Mouse (Mus musculus): ENCODE measurements around the gene Pitpnb. TPM values are rescaled to one million over a fixed set of nuclear protein-coding genes. Genes with fewer than 3 reads are reported as not detected.

Gene Pitpnb
- 88.4 and 89.5 TPM in 2 replicates for polyA plus RNA-seq (2015; fragmentation: Nextera tagmentation; extraction: Ambion mirVana)

DNA sequence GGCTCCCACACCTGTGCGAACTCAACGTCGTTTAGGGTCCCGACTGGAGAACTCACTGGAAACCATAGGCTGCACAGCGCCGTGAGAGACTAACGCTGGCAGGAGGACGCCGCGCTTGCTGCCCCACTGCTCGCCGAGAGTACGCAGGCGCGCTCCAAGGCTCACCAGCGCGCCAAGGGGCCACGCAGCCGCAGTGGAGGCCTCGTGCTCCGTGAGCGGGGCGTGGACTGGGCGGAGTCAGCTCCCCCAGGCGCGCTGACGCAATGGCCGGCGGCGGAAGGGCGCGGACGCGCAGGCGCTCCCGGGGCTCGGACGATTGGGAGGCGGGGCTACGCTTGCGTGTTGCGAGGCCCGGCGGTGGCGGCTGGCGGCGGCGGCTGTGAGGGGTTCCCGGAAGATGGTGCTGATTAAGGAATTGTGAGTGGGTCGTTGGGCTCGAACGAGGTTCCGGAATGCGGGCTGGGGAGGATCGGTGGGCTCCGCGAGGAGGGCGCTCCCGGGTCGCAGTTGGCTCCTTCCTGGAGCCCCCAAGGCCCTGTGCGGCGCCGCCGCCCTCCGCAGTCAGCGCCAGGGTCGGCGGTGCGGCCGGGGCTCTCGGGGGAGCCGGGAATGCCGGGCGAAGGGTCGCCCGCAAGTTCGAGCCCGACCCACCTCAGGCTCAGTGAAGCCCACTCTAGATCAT, at the start of gene Pitpnb:
Gene Pitpnb (plus strand): TSS at position 347 of the 682 bp plus-strand sequence.
- DNase-seq (ENCODE audit: low spot score): peak; percentile 99

DNA sequence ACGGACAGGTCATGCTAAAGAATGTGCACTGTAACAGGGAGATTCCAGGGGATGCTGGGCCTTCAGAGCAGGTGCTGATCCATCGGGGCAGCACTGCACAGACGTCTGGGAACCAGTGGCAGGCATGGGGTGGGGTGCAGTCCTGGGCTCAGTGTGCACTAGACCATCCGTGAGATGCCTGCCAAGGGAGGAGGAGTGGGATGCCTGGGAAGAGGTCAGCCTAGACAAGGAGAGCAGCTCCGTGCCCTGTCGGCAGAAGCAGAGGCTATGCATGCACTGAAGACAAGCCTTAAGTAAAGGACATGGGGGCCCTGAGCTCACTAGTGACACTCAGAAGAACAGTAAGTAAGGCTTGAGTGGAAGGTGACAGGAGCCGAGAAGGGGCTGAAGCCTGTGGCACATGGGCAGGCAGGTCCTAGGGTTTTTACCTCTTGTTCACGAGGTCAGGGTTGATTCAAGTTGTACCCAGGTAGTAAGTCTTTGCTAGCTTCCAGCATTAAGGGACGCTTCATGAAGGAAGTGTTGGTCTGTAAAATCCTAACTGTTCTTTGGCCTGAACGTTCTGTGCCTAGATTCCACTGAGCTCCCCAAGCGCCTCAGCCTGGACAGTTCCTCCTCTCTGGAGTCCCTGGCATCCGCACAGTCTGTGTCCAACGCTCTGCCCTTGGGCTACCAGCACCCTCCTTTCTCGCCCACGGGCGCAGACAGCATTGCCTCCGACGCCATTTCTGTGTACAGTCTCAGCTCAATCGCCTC, 46.0 kb upstream of the Pitpnb start:
- no peak for DNase-seq (ENCODE audit: low spot score)

DNA sequence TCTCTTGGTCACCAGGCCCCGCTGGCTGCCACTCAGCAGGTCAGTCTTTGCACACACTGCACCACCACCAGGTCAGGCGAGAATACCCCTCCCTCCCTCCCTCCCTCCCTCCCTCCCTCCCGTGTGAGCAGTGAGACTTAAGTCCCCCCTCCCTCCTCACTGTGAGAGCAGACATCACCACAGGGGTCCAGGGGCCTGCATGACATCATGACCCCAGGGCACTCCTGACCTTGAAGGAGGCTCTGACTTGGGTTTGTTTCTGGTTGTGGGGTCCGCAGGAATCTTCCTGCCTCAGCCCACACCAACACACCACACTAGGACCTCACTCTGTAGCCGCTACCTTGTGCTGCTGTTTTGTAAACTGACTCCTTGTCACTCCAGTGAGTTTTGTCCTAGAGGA, 43.0 kb upstream of the Pitpnb start:
- DNase-seq (ENCODE audit: low spot score): no peak

DNA sequence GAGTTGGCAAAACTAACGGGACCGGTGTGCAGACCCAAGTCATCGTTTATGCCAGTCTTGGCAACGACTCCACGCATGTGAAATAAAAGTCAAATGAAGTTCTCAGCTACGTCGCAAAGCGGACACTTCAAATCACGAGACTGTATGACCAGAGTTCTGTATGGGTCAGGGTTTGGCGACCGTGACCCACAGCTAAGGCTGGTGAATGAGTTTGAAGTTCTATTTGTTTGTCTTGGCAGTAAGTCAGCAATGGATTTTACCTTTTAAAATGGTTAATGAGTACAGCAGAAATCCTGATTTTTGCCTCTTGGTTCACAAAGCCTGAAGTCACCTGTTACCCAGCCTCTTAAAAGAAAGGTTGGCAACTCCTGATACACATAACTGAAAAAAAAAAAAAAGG, 42.1 kb upstream of the Pitpnb start:
- no peak for DNase-seq (ENCODE audit: low spot score)

DNA sequence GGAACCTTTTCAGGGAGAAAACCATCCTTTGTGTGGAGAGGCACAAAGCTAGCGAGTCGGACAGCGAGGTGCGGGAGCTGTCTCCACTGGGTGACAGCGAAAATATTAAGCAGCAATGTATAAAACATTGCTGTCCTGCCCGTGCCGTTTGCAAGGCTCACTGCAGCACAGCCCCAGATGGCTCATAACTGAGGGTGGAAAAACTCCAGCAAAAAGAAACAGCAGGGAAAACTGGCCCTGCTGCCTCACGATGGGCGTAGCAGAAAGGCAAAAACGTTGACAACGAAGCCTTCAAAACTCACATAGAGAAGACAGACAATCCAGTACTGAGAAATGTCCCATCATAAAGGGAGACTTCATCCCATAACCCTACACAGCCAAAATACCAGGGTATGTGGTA, 40.5 kb upstream of the Pitpnb start:
- DNase-seq (ENCODE audit: low spot score): no peak

DNA sequence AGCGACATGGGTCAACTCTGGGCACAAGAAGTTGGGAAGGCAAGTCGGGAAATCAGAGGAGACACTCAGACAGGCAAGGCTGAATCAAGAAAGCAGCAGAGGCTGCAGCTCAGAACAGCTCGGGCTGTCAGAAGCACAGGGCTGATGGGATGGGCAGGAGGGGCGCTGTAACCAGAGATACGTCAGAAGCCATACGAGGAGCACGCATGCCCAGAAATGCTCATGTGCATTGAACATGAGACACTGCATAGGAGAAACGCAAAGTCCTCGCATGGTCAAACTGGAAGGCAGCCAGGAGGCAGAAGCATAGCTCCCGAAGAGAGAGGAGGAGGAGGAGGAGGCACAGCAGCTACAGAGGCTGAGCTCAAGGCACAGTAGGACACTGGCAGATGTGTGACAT, 38.9 kb upstream of the Pitpnb start:
- DNase-seq (ENCODE audit: low spot score): no peak

DNA sequence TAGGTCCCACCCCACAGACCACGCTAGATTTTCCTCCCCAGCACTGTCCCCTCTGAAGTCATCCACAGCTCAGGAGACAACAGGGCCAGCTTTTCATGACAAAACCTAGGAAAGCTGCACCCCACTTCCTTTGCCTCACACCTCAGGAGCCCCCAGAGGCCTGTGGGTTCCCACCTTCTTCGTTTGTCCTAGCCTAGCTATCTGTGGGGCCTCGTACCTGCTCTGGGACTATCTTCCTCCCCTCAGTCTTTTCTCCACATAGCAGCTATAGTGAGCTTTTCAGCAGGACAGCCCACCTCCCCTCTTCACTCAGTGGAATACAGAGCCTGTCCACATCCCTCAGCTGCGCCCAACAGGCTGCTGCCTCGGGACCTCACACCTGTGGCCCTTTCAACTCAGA, 32.8 kb upstream of the Pitpnb start:
- DNase-seq (ENCODE audit: low spot score): no peak

DNA sequence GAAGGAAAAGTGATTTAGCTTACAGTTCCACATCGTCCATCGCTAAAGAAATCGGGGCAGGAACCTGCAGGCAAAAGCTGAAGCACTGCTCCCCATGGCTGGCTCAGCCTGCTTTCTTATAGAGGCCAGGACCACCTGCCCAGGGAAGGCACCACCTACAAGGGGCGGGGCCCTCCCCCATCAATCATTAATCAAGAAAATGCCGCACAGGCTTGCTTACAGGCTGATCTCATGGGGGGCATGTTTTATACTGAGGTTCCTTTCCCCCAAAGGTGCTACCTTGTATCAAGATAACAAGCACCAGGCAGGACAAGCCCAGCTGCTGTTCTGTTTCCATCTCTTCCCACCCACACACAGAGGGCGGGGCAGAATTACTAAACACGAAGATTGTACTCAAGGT, 31.9 kb upstream of the Pitpnb start:
- DNase-seq (ENCODE audit: low spot score): no peak

DNA sequence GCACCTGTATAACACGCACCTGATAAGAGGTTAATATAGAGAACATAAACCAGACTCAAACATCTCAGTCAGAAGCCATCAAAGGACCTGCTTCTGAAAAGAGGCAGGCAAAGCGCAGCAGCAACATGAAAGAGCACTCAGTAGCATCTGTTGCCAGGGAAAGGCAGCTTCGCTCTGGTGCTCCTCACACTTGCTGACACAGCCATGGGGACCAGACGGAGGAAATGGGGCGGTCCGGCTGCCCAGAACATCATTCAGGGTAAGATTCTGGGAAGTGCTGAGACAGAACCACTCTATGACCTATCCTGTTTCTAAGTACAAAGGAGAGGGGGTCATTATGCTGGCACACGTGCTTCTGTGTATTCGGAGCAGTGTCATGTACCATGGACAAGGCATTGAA, 29.8 kb upstream of the Pitpnb start:
- no peak for DNase-seq (ENCODE audit: low spot score)

DNA sequence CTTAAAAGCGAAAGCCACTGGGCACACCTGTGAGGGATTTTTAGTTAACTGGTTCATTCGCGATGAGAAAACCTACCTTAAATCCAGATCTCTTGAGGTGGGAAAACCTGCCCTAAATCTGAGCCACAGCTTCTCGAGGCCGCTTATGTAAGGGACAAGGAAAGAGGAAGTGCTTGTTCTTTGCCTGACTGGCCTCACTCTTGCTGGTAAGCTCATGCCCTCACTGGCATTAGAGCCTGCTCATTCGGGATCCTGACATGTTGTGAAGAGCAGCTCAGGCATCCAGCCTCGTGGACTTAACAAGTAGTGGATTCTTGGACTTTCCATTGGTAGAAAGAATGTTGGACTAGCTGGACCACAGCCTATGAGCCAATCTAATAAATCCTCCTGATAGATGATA, 28.8 kb upstream of the Pitpnb start:
- DNase-seq (ENCODE audit: low spot score): no peak

DNA sequence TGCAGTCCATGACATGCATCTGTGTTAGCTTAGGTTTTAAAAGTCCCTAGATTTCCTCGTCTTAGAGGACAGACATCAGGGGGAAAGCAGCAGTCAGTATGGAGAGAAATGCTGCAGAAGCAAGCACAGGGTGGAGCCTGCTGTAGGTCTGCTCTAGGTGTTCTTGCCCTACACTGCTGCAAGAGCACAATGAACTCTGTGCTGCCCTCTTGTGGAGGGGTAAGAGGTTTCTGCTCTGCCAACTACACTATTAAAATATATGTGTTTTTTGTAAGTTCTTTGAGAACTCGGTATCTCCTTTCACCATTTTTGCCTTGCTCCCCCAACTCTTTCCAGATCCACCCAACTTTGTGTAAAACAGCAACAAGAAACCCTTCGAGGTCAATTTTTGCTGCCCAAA, 25.8 kb upstream of the Pitpnb start:
- DNase-seq (ENCODE audit: low spot score): no peak

DNA sequence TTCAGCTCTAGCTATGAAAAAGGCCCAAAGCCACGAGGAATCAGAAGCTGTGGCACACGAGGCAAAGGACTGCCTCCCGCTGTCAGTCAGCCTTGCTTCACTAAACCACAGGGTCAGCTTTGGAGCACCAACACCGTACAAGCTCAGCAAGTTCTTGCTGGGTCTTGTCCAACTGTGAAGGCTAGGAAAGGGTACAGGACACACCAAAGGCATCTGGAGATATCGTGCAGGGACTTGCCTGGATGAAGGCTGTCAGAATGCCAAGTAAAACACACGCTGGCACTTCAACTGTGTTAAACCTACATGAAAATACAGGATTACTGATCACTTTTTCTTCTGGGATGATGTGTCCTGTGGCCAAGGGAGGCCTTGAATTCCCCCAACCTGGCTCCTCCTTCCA, 20.4 kb upstream of the Pitpnb start:
- DNase-seq (ENCODE audit: low spot score): no peak

DNA sequence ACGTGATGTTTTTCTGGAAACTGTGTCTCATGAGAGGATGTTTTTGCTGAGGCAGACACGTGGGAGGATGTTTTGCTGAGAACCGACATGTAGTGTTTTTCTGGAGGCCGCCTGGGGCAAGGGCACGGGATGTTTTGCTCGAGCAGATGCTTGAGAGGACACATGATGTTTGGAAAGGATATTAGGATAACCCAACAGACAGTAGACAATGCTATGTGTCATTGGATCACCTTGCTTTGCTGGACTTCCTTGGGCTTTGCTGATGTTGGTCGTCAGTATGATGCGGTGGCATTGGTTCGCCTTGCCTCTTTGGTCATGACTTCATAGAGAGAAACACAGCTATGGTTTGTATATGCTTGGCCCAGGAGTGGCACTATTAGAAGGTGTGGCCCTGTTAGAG, 16.7 kb upstream of the Pitpnb start:
- no peak for DNase-seq (ENCODE audit: low spot score)

DNA sequence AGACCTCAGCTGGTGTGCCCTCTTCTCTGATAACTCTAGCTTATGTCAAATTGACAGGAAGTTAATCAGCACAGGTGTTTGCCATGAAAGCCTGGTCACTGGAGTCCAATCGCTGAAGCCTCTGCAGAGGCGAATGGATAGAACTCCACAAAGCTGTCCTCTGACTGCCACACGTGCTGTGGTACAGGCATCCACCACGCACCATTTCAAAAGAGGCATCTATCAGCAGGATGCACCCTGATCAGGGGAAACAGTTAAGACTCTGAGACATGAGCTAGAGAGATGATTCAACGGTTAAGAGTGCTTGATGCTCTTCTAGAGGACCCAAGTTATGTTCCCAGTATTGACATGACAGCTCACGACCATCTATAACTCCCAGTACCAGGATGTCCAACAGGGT, 15.5 kb upstream of the Pitpnb start:
- no peak for DNase-seq (ENCODE audit: low spot score)

DNA sequence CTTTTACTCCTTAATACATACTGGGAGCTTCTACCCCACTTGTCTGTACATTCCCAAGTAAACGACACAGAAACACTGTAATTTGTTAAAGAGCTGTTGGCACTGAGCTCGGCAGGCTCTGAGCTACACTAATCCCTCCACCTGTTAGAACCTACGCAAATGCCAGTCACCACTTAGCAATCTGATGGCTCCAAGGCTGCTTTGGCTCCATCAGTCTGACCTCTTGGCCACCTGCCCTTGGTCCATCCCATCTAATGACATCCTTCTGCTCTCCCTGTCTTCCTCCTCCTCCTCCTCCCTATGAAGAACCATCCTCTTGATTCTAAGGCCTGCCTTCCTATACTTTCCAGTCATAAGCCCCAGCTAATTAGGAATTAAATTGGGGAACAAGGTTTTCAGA, 13.0 kb upstream of the Pitpnb start:
- no peak for DNase-seq (ENCODE audit: low spot score)

DNA sequence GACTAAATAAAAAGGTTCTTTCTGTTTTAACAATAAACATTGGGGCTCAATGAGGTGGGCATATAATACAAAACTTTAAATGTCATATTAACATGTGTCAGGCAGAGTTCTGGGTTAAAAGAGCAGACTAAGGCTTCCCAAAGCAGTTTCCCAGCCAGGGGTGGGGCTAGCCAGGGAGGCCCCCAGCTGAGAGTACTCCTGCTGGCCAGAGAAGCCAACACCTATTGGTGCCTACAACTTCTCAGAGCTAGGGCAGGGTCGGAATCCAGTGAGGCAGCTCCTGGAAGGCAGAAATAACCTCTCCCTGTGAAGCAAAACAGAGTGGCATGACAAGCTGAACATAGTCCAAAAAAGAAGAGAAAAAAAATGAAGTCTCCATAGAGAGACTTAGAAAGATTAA, 11.6 kb upstream of the Pitpnb start:
- no peak for DNase-seq (ENCODE audit: low spot score)

DNA sequence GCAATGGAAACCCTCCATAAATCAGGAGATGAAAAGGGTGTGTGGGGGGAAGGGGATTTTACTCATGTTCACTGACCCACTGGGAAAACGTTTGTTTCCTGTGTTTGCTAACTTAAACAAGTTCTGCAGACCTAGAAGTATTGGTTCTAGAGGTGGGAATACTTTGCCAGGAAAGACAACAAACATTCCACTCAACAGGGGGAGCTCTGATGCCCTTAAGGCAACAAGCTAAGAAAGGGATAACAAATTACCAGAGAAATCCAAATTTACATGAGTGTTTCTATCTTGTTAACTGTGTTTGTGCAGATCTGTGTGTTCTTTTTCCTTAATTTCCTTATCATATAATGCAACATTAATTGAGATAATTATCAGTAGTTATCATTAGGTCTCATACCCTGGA, 4.8 kb upstream of the Pitpnb start:
- DNase-seq (ENCODE audit: low spot score): no peak

DNA sequence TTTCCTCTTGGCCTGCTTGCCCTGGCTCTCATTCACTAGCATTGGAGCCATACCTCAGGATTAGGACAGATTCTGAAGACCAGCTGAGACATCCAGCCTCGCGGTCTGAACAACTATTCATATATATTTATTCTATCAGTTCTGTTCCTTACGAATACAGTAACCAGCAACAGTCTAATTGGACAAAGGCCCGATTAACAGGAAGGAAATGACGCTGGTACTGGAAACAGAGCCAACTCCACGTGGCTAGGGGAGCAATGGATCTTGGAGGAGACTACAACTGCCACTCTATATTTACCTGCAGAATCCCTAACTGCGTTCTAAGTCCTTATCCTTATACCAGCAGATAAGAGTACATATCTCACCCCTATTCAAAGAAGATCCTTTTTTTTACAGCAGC, 3.1 kb upstream of the Pitpnb start:
- no peak for DNase-seq (ENCODE audit: low spot score)

DNA sequence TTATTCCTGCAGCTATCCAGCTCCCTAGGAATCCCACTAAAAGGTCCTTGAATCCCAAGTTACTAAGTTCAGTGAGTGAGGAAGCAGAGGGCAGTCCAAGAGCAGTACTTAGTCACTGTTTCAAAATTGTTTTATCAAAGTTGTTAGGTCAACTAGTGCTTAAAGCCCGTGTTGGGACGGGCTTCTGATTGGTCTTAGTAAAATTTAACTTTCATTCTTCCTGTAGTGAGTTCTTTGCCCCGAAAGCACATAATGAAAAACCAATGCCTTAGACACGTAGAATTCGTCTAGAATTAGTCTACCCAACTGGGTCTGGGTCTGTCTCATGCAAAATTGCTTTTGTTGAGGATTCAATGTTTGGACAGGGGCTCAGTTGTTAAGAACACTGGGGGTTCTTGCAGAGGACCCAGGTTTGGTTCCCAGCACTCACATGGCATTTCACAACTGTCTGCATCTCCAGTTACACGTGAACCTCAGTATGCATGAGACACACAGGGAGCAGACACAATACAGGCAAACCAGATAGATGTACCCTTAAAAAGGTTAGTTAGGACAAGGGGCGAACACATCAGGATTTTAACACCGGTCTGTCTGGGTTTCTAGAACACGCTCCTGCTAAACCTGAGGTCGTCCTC, 664 bp upstream of the Pitpnb start:
- DNase-seq (ENCODE audit: low spot score): no peak

DNA sequence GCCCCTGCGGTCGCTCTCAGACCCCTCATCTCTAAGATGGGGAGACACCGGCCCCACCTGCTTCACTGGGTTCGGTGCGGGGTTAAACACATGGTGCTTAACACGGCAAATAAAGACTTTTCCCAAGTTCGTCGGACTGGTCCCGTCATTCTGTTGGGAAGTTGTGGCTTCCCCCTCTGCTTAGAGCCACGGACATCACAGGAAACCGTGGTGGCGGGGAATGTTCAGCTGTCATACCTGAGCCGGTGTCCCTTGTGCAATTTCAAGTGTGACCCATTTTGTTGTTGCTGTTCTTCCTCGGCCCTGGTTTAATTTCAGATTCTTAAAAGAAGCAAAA, 504 bp downstream of the Pitpnb start:
- peak; percentile 26 for DNase-seq (ENCODE audit: low spot score)

DNA sequence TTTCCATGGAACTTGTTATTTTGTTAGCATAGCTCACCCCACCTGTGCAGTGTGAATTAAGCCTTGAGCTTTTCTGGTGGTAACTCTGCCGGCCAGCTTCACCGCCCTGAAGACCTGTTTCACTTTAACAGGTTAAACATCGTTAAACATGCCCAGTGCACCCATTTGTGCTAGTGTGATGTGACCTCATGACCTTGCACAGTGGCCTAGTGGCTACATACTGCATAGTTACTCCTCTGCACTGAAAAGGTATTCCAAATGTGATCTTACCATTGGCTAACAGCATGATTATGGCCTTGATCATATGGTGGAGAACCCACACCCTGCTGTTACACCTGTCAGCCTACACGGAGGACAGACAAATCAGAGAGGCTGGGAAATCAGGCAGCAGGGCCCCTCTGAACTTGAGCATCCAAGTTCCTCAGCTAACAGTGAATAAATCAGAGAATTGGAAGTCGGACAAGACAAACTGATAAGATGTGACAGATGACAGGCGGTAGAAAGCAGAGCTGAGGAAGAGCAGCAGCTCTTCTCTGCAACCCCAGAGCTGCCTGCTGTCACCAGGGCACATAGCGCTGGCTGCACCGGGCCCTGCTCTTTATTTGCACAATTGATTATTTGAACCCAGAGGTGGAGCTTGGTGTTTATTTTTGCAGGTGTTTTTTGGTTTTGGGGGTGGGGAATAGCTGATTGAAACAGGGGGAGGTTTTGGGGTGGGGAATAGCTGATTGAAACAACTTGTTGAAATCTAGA, 5.6 kb downstream of the Pitpnb start:
- no peak for DNase-seq (ENCODE audit: low spot score)

DNA sequence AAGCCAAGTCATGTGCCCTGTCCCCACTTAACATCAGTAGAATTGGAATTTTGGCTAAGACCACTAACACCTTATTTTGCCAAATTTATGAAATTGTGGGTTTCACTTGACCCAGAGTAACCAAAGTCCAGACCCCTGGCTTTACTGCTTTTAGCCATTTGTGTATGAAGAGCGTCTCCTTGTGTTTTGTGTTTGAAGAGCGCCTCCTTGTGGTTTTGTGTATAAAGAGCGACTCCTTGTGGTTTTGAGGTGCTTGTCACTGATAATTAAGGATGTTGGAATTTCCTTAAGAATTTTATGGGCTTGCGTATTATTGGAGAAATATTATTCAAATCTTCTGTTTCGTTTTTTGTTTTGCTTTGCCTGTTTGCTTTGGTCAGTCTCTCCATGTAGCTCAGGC, 11.0 kb downstream of the Pitpnb start:
- peak; percentile 61 for DNase-seq (ENCODE audit: low spot score)
